Comparison of ENCODE assay signal across 8 mouse cellular contexts in genomic region chr9:6168391-6169037, GRCm38 (mm10). TPM values are rescaled to one million over a fixed set of nuclear protein-coding genes. Genes with fewer than 3 reads are reported as not detected.
DNase-seq lines count a peak whose midpoint lies in the region; ATAC-seq lines count a peak whose summit lies in the region.

Gene Pdgfd, plus strand, starts transcription at chr9:6168584.

- ATAC-seq in hematopoietic stem cell, adult 5-6 weeks (replicated peaks in 1 of 2; ENCODE audit: insufficient read depth in 1 of 2, low FRiP score in 2 of 2, low TSS enrichment in 1 of 2, low read depth in 1 of 2, poor library complexity in 2 of 2, severe bottlenecking in 2 of 2): peak; percentile 98 to 99
- ATAC-seq in activated CD4-positive, CD25-positive, alpha-beta regulatory T cell, adult 4 months: no peak

- DNase-seq in Muller cell, postnatal 12 days (ENCODE audit: inconsistent ontology term): peak; percentile 86
- peak; percentile 16 for DNase-seq in brain, embryonic 18.5 days (ENCODE audit: low read depth, low spot score)
- peak; percentile 73 for DNase-seq in forelimb bud, embryonic 11.5 days (ENCODE audit: low read depth, low spot score)
- peak; percentile 34 to 41 for DNase-seq in layer of hippocampus, postnatal 10 days (ENCODE audit: low spot score in 2 of 2)
- peak; percentile 64 for DNase-seq in lung, postnatal 14 days
- DNase-seq in right cerebral cortex, postnatal 10 days (ENCODE audit: low spot score in 2 of 2): peak; percentile 30 to 43

RNA-seq across cellular contexts. Expression of gene Pdgfd, which starts in this region (rescaled TPM):
- total RNA-seq in hematopoietic stem cell, adult 5-6 weeks (2017): 6.0 and 6.8 TPM in 2 replicates
- 1 to 10 TPM; 3.0 to 3.8 TPM for total RNA-seq in layer of hippocampus, postnatal 10 days (2021)
- polyA plus RNA-seq in activated CD4-positive, CD25-positive, alpha-beta regulatory T cell, adult 4 months (2017; shearing (Covaris generic)): not detected

Comparison
In these comparisons a context has a peak if more than half of its experiments do, and no peak if none do; other contexts are left out.
1. DNase-seq: peak in every context shown above with its lines; median percentile 86 in Muller cell, postnatal 12 days; 73 in forelimb bud, embryonic 11.5 days; 64 in lung, postnatal 14 days; 38 in layer of hippocampus, postnatal 10 days; 36 in right cerebral cortex, postnatal 10 days; 16 in brain, embryonic 18.5 days.